Mouse (Mus musculus): Measurements from ENCODE around the gene Ccna1. TPM values are rescaled to one million over a fixed set of nuclear protein-coding genes. Genes with fewer than 3 reads are reported as not detected.

The Ccna1 gene
- 0.30 TPM for polyA plus RNA-seq (2017; shearing (Covaris generic))

GRCm38 (mm10) chr3:55055038-55055746, at the start of gene Ccna1:
Ccna1 (minus strand) TSS chr3:55055501.

Other genes starting within 250 kb of the Ccna1 start
- gene Rfxap, start 247.7 kb downstream of the Ccna1 start, polyA plus RNA-seq (2017; shearing (Covaris generic)), result 81.1 TPM
- gene Sertm1, start 139.6 kb downstream of the Ccna1 start, polyA plus RNA-seq (2017; shearing (Covaris generic)), result not detected
- gene Spg20, start 56.6 kb upstream of the Ccna1 start, polyA plus RNA-seq (2017; shearing (Covaris generic)), result 18.0 TPM
- not detected for gene Ccdc169, start 81.8 kb upstream of the Ccna1 start, polyA plus RNA-seq (2017; shearing (Covaris generic))
- gene Sohlh2, start 126.5 kb upstream of the Ccna1 start, polyA plus RNA-seq (2017; shearing (Covaris generic)), result not detected
- gene Dclk1, start 186.9 kb upstream of the Ccna1 start, polyA plus RNA-seq (2017; shearing (Covaris generic)), result 0.80 TPM